Mouse (Mus musculus) lung, adult 2 months (tissue): Measurements from ENCODE around the gene Gm49405.

ENCODE experiments used
- CTCF ChIP-seq: fragments of 200-500 bp; IDR thresholded peaks from 2 replicates; pipeline ENCODE4 v1.5.1; 2011; ENCODE audit warnings: mild to moderate bottlenecking, low read length, control low read depth; ENCODE audit not compliant: insufficient read depth
- POLR2A ChIP-seq: fragments of 200-500 bp; IDR thresholded peaks from 2 replicates; pipeline ENCODE4 v1.6.1; 2011; ENCODE audit warnings: low read depth, mild to moderate bottlenecking, control low read depth, low read length, borderline replicate concordance; ENCODE audit errors: extremely low read depth

- no peak for TF ChIP-seq CTCF
- TF ChIP-seq POLR2A, result no peak
These were observed 42.0 kb upstream of the Gm49405 start, which contains the start of gene Aldh3b3 for GRCm38 (mm10) chr19:3958470-3958869.
